Mouse (Mus musculus) testis, adult 2 months (tissue): ENCODE data around the gene Hist3h2ba.
A peak's percentile ranks its signal among the peaks of the same experiment; 100 is the strongest.

Experiments
- CTCF ChIP-seq: fragments of 200-500 bp; IDR thresholded peaks from 2 replicates; pipeline ENCODE4 v1.5.1; 2012; ENCODE audit warnings: low read depth, mild to moderate bottlenecking, inconsistent platforms, low read length, moderate library complexity; ENCODE audit not compliant: control insufficient read depth, insufficient read depth, insufficient replicate concordance
- POLR2A ChIP-seq: fragments of 200-500 bp; IDR thresholded peaks from 2 replicates; pipeline ENCODE4 v1.6.1; 2012; ENCODE audit warnings: low read depth, mild to moderate bottlenecking, inconsistent platforms, low read length, moderate library complexity; ENCODE audit not compliant: control insufficient read depth

DNA sequence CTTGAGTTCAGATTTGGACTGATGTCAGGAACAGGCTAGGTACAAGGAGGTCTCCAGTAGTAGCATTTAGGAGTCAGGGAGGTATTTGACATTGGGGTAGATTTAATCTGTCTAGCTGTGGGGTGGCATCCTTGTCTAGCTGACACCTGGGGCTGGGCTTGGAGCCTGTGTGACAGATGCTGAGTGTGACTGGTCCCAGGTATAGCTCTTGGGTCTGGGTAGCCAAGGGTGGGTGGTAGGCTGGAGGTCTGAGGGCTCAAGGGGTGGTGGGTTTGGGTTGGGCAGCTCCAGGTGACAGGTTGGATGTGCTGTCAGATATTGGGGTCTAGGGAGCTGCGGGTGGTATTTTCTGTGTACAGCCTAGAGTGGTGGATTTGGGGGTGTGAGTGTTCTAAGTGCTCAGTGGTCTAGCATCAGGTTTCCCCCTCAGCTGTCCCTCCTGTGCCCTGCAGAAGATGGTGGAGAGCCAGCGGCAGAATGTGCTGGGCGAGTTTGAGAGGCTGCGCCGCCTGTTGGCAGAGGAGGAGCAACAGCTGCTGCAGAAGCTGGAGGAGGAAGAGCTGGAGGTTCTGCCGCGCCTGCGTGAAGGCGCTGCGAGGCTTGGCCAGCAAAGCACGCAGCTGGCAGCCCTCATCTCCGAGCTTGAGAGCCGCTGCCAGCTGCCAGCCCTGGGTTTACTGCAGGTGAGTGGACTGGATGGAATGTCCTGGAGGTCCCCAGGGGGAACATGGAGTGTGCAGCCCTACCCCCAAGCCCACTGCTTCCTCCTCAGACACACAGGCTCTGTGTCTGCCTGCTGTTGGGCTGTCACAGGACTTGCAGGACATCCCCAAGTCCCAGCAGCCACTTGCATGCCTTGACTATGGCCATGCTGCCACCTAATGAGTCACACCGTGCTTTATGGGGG lies 33.1 kb downstream of the Hist3h2ba start:
- TF ChIP-seq POLR2A, result no peak
- TF ChIP-seq CTCF, result peak; percentile 34; the same call in 1 of the 2 replicates
